ENCODE assay signal across 22 mouse cellular contexts in genomic region chr14:79551929-79552328, GRCm38 (mm10). TPM values are rescaled to one million over a fixed set of nuclear protein-coding genes. Genes with fewer than 3 reads are reported as not detected.
A peak's percentile ranks its signal among the peaks of the same experiment; 100 is the strongest.
DNase-seq lines count a peak whose midpoint lies in the region; ATAC-seq and TF ChIP-seq lines count a peak whose summit lies in the region.
"Had no signal": no experiment of that assay in that cellular context is flagged by ENCODE, and none has a peak within 500 bp of the region (broad histone marks: within the 10 kb centered on the region; RNA-seq: fewer than 3 reads in every experiment).

No protein-coding gene starts in this region.

- no peaks in the 10 kb centered on the region for H3K4me1 ChIP-seq in stomach, postnatal 0 days (replicated peaks; ENCODE audit: control insufficient read depth, insufficient read depth)
- H3K4me1 ChIP-seq: embryonic facial prominence, embryonic 12.5 days; forebrain, embryonic 15.5 days; hindbrain, embryonic 10.5 days; limb, embryonic 10.5 days; midbrain, embryonic 10.5 days had no signal

- TF ChIP-seq EP300 in stomach, postnatal 0 days (optimal IDR thresholded peaks at IDR 0.05) = no peak

- peak; percentile 39; the same call in 1 of the 2 replicates for ATAC-seq in stomach, postnatal 0 days (ENCODE audit: low FRiP score, low TSS enrichment)
- no peak for ATAC-seq in erythroblast, adult 5-6 weeks (replicated peaks; ENCODE audit: low FRiP score, poor library complexity, severe bottlenecking)
- ATAC-seq: forebrain, embryonic 15.5 days; hindbrain, postnatal 0 days had no signal

- H3K27me3 ChIP-seq in stomach, postnatal 0 days (ENCODE audit: control insufficient read depth, insufficient read depth, low read length) = no peaks in the 10 kb centered on the region
- H3K27me3 ChIP-seq: embryonic facial prominence, embryonic 12.5 days; forebrain, embryonic 15.5 days; heart, embryonic 15.5 days had no signal

- no peaks in the 10 kb centered on the region for H3K9me3 ChIP-seq in stomach, postnatal 0 days (ENCODE audit: control insufficient read depth, low read length)
- H3K9me3 ChIP-seq: embryonic facial prominence, embryonic 12.5 days; forebrain, embryonic 15.5 days; heart, embryonic 15.5 days; hindbrain, embryonic 10.5 days; limb, embryonic 10.5 days; midbrain, embryonic 10.5 days had no signal

- H3K9ac ChIP-seq in stomach, postnatal 0 days (ENCODE audit: low read length) = no peak overlapping the region
- H3K9ac ChIP-seq: embryonic facial prominence, embryonic 12.5 days; forebrain, embryonic 15.5 days; heart, embryonic 15.5 days; lung, embryonic 14.5 days had no signal

- H3K4me2 ChIP-seq in stomach, postnatal 0 days (replicated peaks; ENCODE audit: low read depth) = no peak overlapping the region
- H3K4me2 ChIP-seq: embryonic facial prominence, embryonic 12.5 days; forebrain, embryonic 15.5 days; heart, embryonic 15.5 days; lung, embryonic 14.5 days had no signal

- no peak overlapping the region for H3K27ac ChIP-seq in stomach, postnatal 0 days (replicated peaks)
- H3K27ac ChIP-seq: embryonic facial prominence, embryonic 12.5 days; forebrain, embryonic 15.5 days; heart, embryonic 15.5 days; hindbrain, embryonic 10.5 days; hindbrain, postnatal 0 days; limb, embryonic 10.5 days; midbrain, embryonic 10.5 days had no signal

- intact Hi-C loops in heart, postnatal 25 days (cut with DNase I) = no loop called here

- 54% methylated on average over 2 of the region's 2 CpGs for WGBS in stomach, postnatal 0 days

- no peaks in the 10 kb centered on the region for H3K36me3 ChIP-seq in stomach, postnatal 0 days (ENCODE audit: control insufficient read depth, insufficient read depth, low read length)
- H3K36me3 ChIP-seq: embryonic facial prominence, embryonic 12.5 days; forebrain, embryonic 15.5 days; hindbrain, embryonic 10.5 days; limb, embryonic 10.5 days; midbrain, embryonic 10.5 days had no signal

- no peak for TF ChIP-seq CTCF in stomach, postnatal 0 days (IDR thresholded peaks at IDR 0.05; ENCODE audit: low read depth)

- DNase-seq in A20 (ENCODE audit: low read depth, low spot score) (peak; percentile 19), MN1 (ENCODE audit: low spot score) (peak; percentile 34)
- peak; percentile 50 for DNase-seq in induced T-regulatory cell, adult 2 months (ENCODE audit: low read depth)
- no peak for DNase-seq in stomach, postnatal 0 days (ENCODE audit: low spot score)
- no peak for DNase-seq in heart, postnatal 25 days (ENCODE audit: low spot score)
- DNase-seq in lung, postnatal 4 days = no peak
- DNase-seq: adrenal gland, postnatal 25 days; cerebellum, adult 2 months; gastrocnemius, postnatal 14 days; heart, adult 18-20 months; kidney, postnatal 36 days; lung, embryonic 14.5 days; lung, postnatal 36 days; right cerebral cortex, postnatal 4 days had no signal

- H3K4me3 ChIP-seq in stomach, postnatal 0 days (ENCODE audit: low read depth, low read length) = no peak overlapping the region
- H3K4me3 ChIP-seq: embryonic facial prominence, embryonic 12.5 days; forebrain, embryonic 15.5 days; heart, embryonic 15.5 days; hindbrain, embryonic 10.5 days; limb, embryonic 10.5 days; midbrain, embryonic 10.5 days had no signal

RNA-seq across cellular contexts. Expression of gene Sugt1, which starts 35.6 kb away (rescaled TPM):
- 70.4 and 73.7 TPM in 2 replicates for polyA plus RNA-seq in stomach, postnatal 0 days (2015; fragmentation: Nextera tagmentation; extraction: Ambion mirVana)
- 46.9 and 56.4 TPM in 2 replicates for total RNA-seq in erythroblast, adult 5-6 weeks (2015; ENCODE audit: low replicate concordance)
- total RNA-seq in erythroblast, adult 5-6 weeks (2017; ENCODE audit: low replicate concordance) = 30.9 and 44.0 TPM in 2 replicates
- 10 to 100 TPM; 65.5 to 75.5 TPM for total RNA-seq in heart, postnatal 25 days (2021)

Comparison
In these comparisons a context has a peak if more than half of its experiments do, and no peak if none do; other contexts are left out.
1. DNase-seq: peak in A20 (single experiment), MN1 (single experiment) and induced T-regulatory cell, adult 2 months (single experiment); none in stomach, postnatal 0 days (single experiment), heart, postnatal 25 days (single experiment) and lung, postnatal 4 days (0 of 2).